Mouse (Mus musculus): ENCODE measurements around the gene Nucb2. TPM values are rescaled to one million over a fixed set of nuclear protein-coding genes. Genes with fewer than 3 reads are reported as not detected.

Nucb2 gene
- polyA plus RNA-seq, 1 experiment from 2014 or later: 9.5 TPM

DNA sequence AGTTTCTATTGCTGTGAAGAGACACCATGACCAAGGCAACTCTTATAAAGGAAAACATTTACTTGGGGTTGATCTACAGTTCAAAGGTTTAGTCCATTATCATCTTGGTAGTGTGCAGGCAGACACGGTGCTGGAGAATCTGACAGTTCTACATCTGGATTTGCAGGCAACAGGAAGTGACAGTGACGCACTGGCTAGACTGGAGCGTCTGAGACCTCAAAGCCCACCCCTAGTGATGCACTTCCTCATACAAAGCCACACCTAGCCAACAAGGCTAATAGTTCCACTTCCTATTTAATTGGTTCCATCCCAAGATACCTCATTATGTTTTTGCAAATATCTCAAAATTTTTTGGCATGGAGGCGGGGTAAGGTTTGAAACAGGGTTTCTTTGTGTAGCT is 25.6 kb downstream of the Nucb2 start:
- H3K4me2 ChIP-seq (replicated peaks; ENCODE audit: low read depth): no peak overlapping the region
- no peak overlapping the region for H3K27ac ChIP-seq (ENCODE audit: low read depth, low read length)
- TF ChIP-seq CTCF (IDR thresholded peaks at IDR 0.05; ENCODE audit: low read depth): no peak
- no peak overlapping the region for H3K4me3 ChIP-seq (ENCODE audit: low read depth, low read length)
- WGBS: 72% methylated on average over 4 of the region's 4 CpGs
- H3K9me3 ChIP-seq (ENCODE audit: control insufficient read depth): no peaks in the 10 kb centered on the region
- H3K4me1 ChIP-seq (replicated peaks; ENCODE audit: control insufficient read depth, insufficient read depth, low read length): no peaks in the 10 kb centered on the region
- peaks cover 23% of the 10 kb centered on the region; the same call in 1 of the 2 replicates for H3K36me3 ChIP-seq (ENCODE audit: control insufficient read depth, insufficient read depth)
- H3K9ac ChIP-seq (ENCODE audit: low read depth, low read length): no peak overlapping the region
- no peak for ATAC-seq
- H3K27me3 ChIP-seq (replicated peaks; ENCODE audit: control insufficient read depth, insufficient read depth, low read length): no peaks in the 10 kb centered on the region

DNA sequence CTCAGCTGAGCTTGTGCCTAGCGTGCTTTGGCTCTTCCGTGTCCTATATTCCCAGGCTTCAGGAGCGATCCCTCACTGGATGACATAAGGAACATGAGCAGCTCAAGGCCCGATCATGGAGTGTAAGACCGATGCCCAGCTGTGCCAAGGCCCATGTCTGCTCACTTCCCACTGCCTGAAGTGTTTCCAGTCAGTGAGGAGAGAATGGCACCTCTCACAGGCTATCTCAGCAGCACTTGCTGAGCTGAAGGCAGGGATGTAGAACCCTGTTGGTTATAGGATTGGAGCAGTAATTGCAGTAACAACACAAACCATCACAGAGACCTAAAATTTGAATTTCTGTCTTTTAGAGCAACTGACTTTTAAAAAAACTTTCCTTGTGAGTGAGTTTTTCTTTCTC is 26.3 kb downstream of the Nucb2 start:
- Histone ChIP-seq H3K9ac (ENCODE audit: low read depth, low read length) (no peak overlapping the region), H3K4me3 (ENCODE audit: low read depth, low read length) (no peak overlapping the region), H3K27me3 (replicated peaks; ENCODE audit: control insufficient read depth, insufficient read depth, low read length) (no peaks in the 10 kb centered on the region), H3K4me1 (replicated peaks; ENCODE audit: control insufficient read depth, insufficient read depth, low read length) (no peaks in the 10 kb centered on the region), H3K36me3 (ENCODE audit: control insufficient read depth, insufficient read depth) (peaks cover 21% of the 10 kb centered on the region; the same call in 1 of the 2 replicates), H3K27ac (ENCODE audit: low read depth, low read length) (no peak overlapping the region), H3K4me2 (replicated peaks; ENCODE audit: low read depth) (no peak overlapping the region), H3K9me3 (ENCODE audit: control insufficient read depth) (no peaks in the 10 kb centered on the region)
- TF ChIP-seq CTCF (IDR thresholded peaks at IDR 0.05; ENCODE audit: low read depth): no peak
- WGBS: 96% methylated on average over 5 of the region's 5 CpGs
- no peak for ATAC-seq

DNA sequence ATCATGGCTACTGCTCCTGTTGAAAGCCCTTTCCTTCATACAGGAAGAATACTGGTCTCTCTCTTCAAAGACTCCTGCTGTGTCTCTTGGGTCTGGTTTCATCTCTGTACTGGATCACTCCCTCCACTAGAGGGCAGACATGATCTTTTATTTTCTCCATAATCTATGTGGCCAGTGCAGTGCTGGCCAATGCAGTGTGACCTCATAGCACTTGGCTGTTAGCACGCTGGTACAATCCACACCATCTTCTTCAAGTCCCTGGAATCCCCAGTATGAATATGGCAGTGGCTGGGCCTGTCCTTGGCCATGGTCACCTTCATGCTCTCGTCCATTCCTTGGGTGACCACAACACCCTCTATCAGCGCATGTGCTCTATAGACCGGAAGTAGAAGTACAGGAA is 27.1 kb downstream of the Nucb2 start:
- ATAC-seq: no peak; the same call in 1 of the 2 replicates
- no peak overlapping the region for H3K4me2 ChIP-seq (replicated peaks; ENCODE audit: low read depth)
- TF ChIP-seq CTCF (IDR thresholded peaks at IDR 0.05; ENCODE audit: low read depth): peak; percentile 75
- no peaks in the 10 kb centered on the region for H3K9me3 ChIP-seq (ENCODE audit: control insufficient read depth)
- H3K9ac ChIP-seq (ENCODE audit: low read depth, low read length): no peak overlapping the region
- 78% methylated on average over 4 of the region's 4 CpGs for WGBS
- H3K4me3 ChIP-seq (ENCODE audit: low read depth, low read length): no peak overlapping the region
- no peaks in the 10 kb centered on the region for H3K27me3 ChIP-seq (replicated peaks; ENCODE audit: control insufficient read depth, insufficient read depth, low read length)
- no peak overlapping the region for H3K27ac ChIP-seq (ENCODE audit: low read depth, low read length)
- no peaks in the 10 kb centered on the region for H3K4me1 ChIP-seq (replicated peaks; ENCODE audit: control insufficient read depth, insufficient read depth, low read length)
- H3K36me3 ChIP-seq (ENCODE audit: control insufficient read depth, insufficient read depth): peaks cover 23% of the 10 kb centered on the region

DNA sequence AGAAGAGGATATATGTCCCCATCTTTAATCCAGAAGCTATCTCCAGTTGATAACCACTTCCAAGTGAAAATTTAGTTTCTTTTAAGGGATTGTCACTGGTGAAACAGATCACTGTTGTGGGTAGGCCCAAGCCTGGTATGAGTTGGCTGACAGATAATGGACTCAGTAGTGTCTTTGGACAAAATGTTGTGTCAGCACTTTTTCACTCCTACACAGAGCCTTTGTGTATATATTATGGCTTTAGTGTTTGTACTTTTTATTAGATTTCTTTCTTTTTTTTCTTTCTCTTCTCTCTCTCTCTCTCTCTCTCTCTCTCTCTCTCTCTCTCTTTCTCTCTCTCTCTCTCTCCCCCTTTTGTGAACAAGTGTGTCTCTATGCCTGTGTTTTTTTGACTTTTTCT is 52.7 kb downstream of the Nucb2 start:
- H3K27me3 ChIP-seq (replicated peaks; ENCODE audit: control insufficient read depth, insufficient read depth, low read length): no peaks in the 10 kb centered on the region
- no peak overlapping the region for H3K27ac ChIP-seq (ENCODE audit: low read depth, low read length)
- H3K9ac ChIP-seq (ENCODE audit: low read depth, low read length): no peak overlapping the region
- H3K4me3 ChIP-seq (ENCODE audit: low read depth, low read length): no peak overlapping the region
- no peak overlapping the region for H3K4me2 ChIP-seq (replicated peaks; ENCODE audit: low read depth)
- H3K36me3 ChIP-seq (ENCODE audit: control insufficient read depth, insufficient read depth): no peaks in the 10 kb centered on the region
- no peaks in the 10 kb centered on the region for H3K9me3 ChIP-seq (ENCODE audit: control insufficient read depth)
- ATAC-seq: no peak
- H3K4me1 ChIP-seq (replicated peaks; ENCODE audit: control insufficient read depth, insufficient read depth, low read length): no peaks in the 10 kb centered on the region
- TF ChIP-seq CTCF (IDR thresholded peaks at IDR 0.05; ENCODE audit: low read depth): no peak

DNA sequence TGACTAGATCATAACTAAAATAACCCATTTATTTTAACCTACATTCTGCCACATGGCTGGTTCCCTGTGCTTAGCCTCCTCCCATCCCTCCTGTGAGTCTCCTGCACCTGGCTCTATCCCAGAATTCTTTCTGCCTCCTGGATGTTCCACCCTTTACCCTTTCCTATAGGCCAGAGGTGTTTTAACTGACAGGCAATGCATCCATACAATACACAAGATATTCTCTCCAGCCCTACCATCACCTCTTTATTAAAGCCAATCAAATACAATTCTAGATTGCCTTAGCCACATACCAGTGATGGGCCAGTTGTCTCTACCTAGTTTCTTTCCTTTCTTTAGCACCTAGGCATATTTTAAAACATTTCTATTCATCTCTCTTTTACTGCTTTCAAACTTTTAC is 70.4 kb downstream of the Nucb2 start:
- TF ChIP-seq CTCF (IDR thresholded peaks at IDR 0.05; ENCODE audit: low read depth): no peak
- Histone ChIP-seq H3K27me3 (replicated peaks; ENCODE audit: control insufficient read depth, insufficient read depth, low read length) (no peaks in the 10 kb centered on the region), H3K4me2 (replicated peaks; ENCODE audit: low read depth) (no peak overlapping the region), H3K9me3 (ENCODE audit: control insufficient read depth) (no peaks in the 10 kb centered on the region), H3K4me3 (ENCODE audit: low read depth, low read length) (no peak overlapping the region), H3K9ac (ENCODE audit: low read depth, low read length) (no peak overlapping the region), H3K4me1 (replicated peaks; ENCODE audit: control insufficient read depth, insufficient read depth, low read length) (no peaks in the 10 kb centered on the region), H3K36me3 (ENCODE audit: control insufficient read depth, insufficient read depth) (no peaks in the 10 kb centered on the region), H3K27ac (ENCODE audit: low read depth, low read length) (no peak overlapping the region)
- no peak for ATAC-seq

Other genes with a start within 250 kb of the Nucb2 start
- gene Plekha7, start 196.0 kb upstream of the Nucb2 start, polyA plus RNA-seq (2015; fragmentation: Nextera tagmentation; extraction: Ambion mirVana): 17.2 and 20.2 TPM in 2 replicates
- 471 and 493 TPM in 2 replicates for gene Rps13, start 170.2 kb upstream of the Nucb2 start, polyA plus RNA-seq (2015; fragmentation: Nextera tagmentation; extraction: Ambion mirVana)
- gene Pik3c2a, start 60.9 kb upstream of the Nucb2 start, polyA plus RNA-seq (2015; fragmentation: Nextera tagmentation; extraction: Ambion mirVana): 21.5 and 26.4 TPM in 2 replicates

Measured in intestine, postnatal 0 days (tissue).